Mouse (Mus musculus) heart, adult 18-20 months (tissue): ENCODE results near the gene Ensa. TPM values are rescaled to one million over a fixed set of nuclear protein-coding genes. Genes with fewer than 3 reads are reported as not detected.
"Not testable (repeated sequence)": the region's sequence is repeated elsewhere in the genome, so short reads cannot be mapped to it uniquely, and the experiment has no call there.

ENCODE experiments used
- DNase-seq, 2 experiments: peaks; one replicate each; pipeline ENCODE4 v3.0.0; 2021 to 2022; ENCODE audit warnings: mixed read lengths in 1 of 2
- total RNA-seq, 2 experiments: library from RNA; stranded (reverse); gene quantifications; 2 replicates each; pipeline ENCODE4 v1.2.3; 2021

Ensa gene
- total RNA-seq, 2 experiments from 2014 or later: 74.3 to 75.2 TPM

GRCm38 (mm10) chr3:95662724-95663449 lies 38.1 kb downstream of the Ensa start:
- peak in 1 of 2 experiments; percentile 54 for DNase-seq

GRCm38 (mm10) chr3:95663486-95663885 lies 38.7 kb downstream of the Ensa start:
- DNase-seq: peak in 1 of 2 experiments; percentile 53

DNA sequence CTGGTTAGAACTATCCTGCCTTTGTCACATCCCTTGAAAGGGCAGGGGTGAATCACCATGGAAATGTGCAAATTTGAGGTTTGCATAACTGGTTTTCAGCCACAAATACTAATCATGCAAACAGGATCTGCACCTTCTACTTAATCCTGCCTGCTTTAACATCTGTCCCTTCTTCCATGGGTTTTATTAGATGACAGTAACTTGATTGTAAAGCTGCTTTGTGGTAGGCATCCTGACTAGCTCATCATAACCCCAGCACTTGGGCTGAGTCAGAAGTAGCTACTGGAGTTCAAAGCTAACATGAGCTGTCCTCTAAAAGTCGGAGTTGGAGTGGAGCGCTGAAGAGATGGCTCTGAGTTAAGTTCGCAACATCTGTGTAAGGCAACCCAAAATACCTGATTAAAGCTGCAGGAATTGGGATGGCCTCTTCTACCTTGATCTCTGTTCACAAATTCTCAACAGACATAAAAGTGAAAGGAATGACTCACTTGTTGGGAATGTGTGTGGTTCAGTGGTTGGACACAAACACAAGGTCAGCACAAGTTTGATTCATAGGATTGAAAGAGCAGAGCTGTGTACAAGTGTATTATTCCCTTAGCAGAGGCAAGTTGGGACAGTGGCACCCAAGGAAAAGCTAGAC lies 39.3 kb downstream of the Ensa start:
- peak in 1 of 2 experiments; percentile 55 for DNase-seq

DNA sequence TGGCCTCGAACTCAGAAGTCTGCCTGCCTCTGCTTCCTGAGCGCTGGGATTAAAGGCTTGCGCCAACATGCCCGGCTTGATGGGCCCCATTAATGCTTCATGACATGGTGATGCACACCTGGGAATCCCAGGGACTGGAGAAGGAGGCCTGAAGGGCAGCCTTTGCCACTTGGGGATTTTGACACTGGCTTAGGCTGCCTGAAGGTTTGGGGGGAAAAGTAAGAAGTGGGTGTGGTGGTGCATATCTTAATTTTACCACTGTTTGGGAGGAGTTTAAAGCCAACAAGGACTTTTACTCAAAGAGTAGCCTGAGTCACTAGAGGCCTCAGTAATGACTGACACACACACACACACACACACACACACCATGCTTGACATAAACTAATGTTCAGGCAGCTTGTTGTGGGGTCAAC lies 40.2 kb downstream of the Ensa start:
- DNase-seq: peak in 1 of 2 experiments; percentile 40

- DNase-seq: peak; percentile 83 to 86
Observed at GRCm38 (mm10) chr3:95666124-95666844, 41.5 kb downstream of the Ensa start.

- DNase-seq: no peak
Observed at GRCm38 (mm10) chr3:95667521-95667920, 42.7 kb downstream of the Ensa start.

DNA sequence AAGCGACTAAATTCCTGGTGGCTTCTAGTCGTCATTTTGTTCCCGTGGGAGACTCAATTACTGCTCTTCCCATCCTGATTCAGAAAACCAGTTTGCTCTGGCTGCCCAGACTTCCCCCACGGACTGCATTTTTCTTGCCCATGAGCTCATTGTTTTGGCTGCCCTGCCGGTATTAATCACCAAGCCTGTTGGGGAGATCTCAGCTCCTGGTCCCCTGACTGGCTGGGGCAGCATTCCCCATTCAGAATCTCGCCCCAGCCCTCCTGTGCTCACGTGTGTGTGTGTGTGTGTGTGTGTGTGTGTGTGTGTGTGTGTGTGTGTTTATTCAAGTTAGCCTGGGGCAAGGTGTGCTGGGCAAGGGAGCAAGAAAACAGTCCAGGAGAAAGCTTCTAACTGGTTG lies 43.2 kb downstream of the Ensa start:
- DNase-seq: peak; percentile 81 to 85

GRCm38 (mm10) chr3:95668589-95669308 lies 44.0 kb downstream of the Ensa start:
- DNase-seq: peak; percentile 55 to 69

- no peak for DNase-seq
Observed at GRCm38 (mm10) chr3:95669309-95669665, 44.5 kb downstream of the Ensa start.

DNA sequence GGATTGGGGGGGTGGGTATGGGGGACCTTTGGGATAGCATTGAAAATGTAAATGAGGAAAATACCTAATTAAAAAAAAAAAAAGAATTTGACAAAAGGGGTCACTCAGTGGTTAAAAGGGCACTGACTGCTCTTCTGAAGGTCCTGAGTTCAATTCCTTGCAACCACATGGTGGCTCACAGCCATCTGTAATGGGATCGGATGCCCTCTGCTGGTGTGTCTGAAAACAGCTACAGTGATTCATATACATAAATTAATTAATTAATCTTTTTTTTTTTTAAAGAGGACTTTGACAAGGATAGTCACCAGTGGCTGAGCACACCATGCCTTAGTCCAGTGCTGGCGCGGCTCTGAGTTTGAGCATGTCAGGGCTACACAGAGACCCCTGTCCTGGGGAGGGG lies 45.6 kb downstream of the Ensa start:
- DNase-seq: not testable (repeated sequence)

DNA sequence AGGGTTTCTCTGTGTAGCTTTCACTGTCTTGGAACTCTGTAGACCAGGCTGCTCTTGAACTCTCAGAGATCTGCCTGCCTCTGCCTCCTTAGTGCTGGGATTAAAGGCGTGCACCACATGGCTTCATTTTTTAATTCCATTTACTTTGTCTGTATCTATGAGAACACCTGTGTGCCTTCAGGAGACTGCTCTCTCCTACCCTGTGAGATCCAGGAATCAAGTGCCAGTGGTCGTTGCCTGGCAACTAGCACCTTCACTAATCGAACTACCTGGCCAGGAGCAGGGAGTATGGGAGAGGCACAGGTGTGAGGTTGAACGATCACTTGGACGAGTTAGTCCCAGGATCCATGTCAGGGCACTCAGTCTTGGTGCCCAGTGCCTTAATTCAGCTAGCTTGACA lies 46.4 kb downstream of the Ensa start:
- no peak for DNase-seq

DNA sequence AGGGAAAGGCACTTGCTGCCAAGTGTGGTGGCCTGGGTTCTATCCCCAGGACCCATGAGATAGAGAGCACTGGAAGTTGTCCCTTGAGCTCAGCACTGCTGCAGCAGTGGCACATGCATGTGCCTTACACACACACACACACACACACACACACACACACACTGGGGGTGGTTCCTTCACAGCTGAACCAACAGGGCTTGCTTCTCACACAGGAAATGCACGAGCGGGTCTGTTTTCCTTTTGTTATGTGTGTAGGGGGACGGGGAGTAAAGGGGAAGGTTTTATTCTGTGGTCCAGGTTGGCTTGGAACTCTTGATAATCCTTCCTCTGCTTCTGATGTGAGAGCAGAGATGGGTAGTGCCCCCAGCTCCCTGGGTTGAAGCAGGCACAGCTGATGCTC lies 47.7 kb downstream of the Ensa start:
- peak; percentile 56 to 59 for DNase-seq

DNA sequence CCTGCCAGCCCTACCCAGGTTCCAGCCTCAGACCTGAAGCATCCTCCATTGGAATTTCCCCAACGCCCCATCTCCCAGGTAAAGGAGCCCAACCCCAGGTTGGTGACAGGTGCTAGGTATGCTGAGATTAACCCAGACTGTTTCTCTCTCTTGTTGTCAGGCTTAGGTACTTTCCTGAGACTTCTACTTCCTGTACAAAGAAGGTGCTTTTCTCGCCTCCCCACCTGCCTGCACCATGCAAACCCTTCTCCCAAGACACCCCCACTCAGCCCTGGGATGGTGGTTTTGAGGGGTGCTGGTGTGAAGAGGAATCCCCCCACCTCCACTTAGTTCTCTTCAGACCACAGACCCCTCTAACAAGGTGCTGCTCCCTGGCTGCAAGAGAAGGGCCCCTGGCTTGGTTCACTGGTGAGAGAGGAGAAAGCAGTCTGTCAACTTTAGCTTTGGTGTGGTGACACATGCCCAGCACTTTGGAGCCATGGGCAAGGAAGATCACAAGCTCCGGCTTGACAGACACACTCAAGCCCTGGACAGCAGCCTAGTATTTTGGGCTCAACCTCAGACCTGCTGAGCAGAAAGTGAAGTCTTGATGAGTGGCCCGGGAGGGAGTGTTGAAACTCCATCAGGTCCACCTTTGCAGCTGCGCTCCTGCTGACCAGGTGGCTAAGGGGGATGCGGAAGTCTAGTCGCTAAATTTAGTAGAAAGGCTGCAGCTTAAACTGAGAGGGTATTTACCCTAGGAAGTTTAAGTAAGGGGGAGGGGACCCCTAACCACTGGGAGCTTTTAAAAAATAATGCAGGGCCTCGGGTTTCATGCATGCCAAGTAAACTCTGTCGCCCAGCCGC lies 48.3 kb downstream of the Ensa start:
- DNase-seq: peak; percentile 73 to 75

- peak; percentile 66 to 76 for DNase-seq
Observed at GRCm38 (mm10) chr3:95673707-95674211, 49.0 kb downstream of the Ensa start.

DNA sequence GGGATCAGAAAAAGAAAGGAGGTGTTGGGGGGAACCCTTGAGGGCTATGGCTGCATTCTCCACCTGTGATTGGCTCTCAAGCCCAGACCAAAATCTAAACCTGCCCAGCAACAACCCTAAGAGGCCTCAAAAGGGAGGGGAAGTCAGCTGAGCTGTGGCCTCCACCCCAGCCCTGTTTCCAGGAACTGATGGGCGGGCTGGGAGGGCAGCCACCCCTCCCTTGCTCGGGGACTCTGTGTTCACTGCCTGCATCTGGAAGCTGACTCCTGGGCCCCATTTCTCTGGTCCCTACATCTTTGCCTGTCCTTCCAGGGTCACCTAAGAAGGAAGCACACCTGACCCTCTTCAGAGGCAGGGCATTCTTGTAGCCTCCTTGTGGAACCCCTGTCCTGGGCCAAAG lies 49.4 kb downstream of the Ensa start:
- peak; percentile 87 to 95 for DNase-seq

GRCm38 (mm10) chr3:95674812-95675211 lies 50.0 kb downstream of the Ensa start:
- peak; percentile 78 to 80 for DNase-seq

DNA sequence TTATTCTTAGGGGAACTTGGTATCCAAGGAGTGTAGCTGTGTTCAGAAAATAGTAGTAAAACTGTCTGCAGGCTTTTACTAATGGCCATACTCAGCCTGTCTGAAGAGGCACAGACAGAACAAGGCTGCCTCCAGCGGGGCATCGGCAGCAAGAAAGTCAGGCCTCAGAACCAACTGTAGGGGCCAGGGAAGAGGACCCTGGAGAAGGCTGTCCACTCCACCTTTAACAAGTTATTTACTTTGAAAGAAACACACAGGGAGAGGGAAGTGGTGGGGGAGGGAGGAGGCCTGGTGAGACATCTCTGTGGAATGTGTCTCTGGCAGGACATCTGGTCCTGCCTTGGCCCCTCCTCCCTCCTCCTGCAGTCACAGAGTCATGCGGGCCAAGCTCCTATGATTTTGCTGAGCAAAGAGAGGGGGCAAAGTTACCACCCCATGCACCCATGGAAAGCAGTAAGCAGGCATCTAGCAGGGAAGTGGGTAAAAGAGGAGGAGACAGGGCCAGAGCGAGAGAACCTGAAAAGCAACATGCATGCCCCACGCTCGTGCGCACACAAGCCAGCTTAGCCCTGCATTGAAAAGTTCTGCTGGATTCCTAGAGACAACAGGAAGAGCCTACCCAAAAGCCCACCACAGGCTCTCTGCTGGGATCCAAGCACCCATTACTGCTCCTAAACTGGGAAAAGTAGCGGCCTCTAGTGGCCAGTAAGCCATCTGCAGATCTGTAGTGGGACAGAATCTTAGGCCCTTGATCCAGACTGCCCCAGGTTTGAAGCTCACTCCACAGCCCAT lies 50.7 kb downstream of the Ensa start:
- peak; percentile 91 to 95 for DNase-seq

DNA sequence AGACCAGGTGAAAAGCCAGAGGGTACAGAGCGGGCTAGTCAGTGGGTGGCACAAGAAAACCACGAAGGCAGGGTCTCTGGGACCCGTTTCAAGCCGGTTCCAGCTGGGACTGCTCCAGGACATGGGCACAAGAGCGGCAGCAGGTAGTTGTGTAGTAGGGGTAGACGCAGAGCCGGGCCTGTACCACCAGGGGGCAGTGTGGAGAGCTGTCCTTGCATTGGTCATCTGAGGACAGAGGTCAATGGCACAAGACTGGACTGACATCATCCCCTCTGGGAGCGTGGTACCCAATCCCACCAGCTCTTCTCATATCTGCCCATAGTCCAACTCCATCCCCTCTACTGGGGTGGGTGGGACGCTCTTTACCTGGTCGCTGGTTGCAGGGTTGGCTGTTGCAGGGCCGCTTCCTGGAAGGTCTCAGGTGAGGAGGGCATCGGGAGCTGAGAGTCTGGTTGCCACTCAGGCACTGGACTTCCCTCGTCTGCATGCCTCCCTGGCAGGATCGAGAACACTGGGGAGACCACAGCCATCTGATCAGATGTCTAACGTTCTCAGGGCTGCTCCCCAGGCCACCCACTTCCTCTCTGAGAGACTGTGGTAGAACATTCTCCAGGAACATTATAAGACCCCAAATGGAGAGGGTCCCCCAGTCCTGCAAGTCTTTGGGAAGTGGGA lies 52.1 kb downstream of the Ensa start:
- DNase-seq: peak; percentile 86 to 94

DNA sequence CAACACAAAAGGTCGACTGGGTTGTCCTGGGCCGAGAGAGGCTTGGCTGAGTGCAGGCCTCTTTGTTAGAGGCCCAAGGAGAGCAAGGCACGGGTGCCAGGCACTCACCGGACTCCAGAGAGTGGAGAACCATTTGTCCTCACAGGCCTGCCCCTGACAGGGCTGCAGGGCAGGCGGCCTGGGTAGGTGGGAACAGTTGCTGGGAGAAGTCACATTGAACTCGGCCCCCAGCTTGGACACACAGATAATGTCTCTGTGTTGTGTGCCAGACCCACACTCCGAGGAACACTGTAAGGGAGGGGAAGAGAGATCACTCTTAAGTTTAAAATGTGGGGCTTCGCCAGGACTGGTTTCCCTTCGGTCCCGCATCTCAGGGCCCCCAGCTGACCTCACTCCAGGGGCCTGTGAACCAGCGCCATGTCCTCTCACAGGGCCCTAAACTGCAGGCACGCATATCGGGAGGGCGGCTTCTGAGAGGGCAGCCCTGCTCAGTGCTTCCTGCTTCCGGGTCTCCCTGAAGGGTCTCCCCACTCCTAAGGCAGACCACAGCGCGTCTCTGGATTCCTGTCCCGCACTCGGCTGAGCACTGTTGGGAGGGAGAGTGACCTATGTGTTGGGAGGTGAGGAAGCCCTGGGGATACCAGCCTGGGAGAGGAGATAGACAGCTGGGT lies 52.8 kb downstream of the Ensa start:
- peak in 1 of 2 experiments; percentile 49 for DNase-seq
